Mouse (Mus musculus): Measurements from ENCODE around the gene Ankrd17. TPM values are rescaled to one million over a fixed set of nuclear protein-coding genes. Genes with fewer than 3 reads are reported as not detected.

Gene Ankrd17
- total RNA-seq, 2 experiments from 2014 or later, result 106 to 110 TPM

GRCm38 (mm10) chr5:90223534-90224381 is 142.6 kb downstream of the Ankrd17 start, which contains the start of gene Cox18:
TSS of gene Cox18 (minus strand) at chr5:90224001.
- DNase-seq (ENCODE audit: low spot score in 2 of 2), result peak; percentile 97 to 99

GRCm38 (mm10) chr5:90222937-90223336 is 143.4 kb downstream of the Ankrd17 start:
- DNase-seq (ENCODE audit: low spot score in 2 of 2), result no peak

GRCm38 (mm10) chr5:90217791-90218190 is 148.6 kb downstream of the Ankrd17 start:
- DNase-seq (ENCODE audit: low spot score in 2 of 2), result no peak

- DNase-seq (ENCODE audit: low spot score in 2 of 2), result no peak
These were observed 149.2 kb downstream of the Ankrd17 start for GRCm38 (mm10) chr5:90217226-90217625.

- no peak for DNase-seq (ENCODE audit: low spot score in 2 of 2)
These were observed 153.0 kb downstream of the Ankrd17 start for GRCm38 (mm10) chr5:90213356-90213755.

GRCm38 (mm10) chr5:90203168-90203567 is 163.2 kb downstream of the Ankrd17 start:
- peak in 1 of 2 experiments; percentile 63 for DNase-seq (ENCODE audit: low spot score in 2 of 2)

- DNase-seq (ENCODE audit: low spot score in 2 of 2), result no peak
These were observed 163.8 kb downstream of the Ankrd17 start for GRCm38 (mm10) chr5:90202447-90203117.

GRCm38 (mm10) chr5:90199922-90200632 is 166.3 kb downstream of the Ankrd17 start:
- no peak for DNase-seq (ENCODE audit: low spot score in 2 of 2)

- peak; percentile 58 to 78 for DNase-seq (ENCODE audit: low spot score in 2 of 2)
These were observed 171.5 kb downstream of the Ankrd17 start for GRCm38 (mm10) chr5:90194831-90195230.

GRCm38 (mm10) chr5:90182782-90183181 is 183.6 kb downstream of the Ankrd17 start:
- no peak for DNase-seq (ENCODE audit: low spot score in 2 of 2)

GRCm38 (mm10) chr5:90179094-90179493 is 187.3 kb downstream of the Ankrd17 start:
- DNase-seq (ENCODE audit: low spot score in 2 of 2), result no peak

GRCm38 (mm10) chr5:90178116-90178515 is 188.3 kb downstream of the Ankrd17 start:
- peak in 1 of 2 experiments; percentile 43 for DNase-seq (ENCODE audit: low spot score in 2 of 2)

Other genes with a start within 250 kb of the Ankrd17 start
- 10 to 100 TPM; 26.3 to 27.2 TPM for gene Cox18, start 142.6 kb downstream of the Ankrd17 start, total RNA-seq (2021)
- gene Gm9958, start 627 bp upstream of the Ankrd17 start, total RNA-seq (2021), result 1 to 10 TPM; 1.1 to 1.5 TPM
- gene Alb, start 94.3 kb upstream of the Ankrd17 start, total RNA-seq (2021), result not detected
- gene Afp, start 124.2 kb upstream of the Ankrd17 start, total RNA-seq (2021), result not detected
- gene Afm, start 152.4 kb upstream of the Ankrd17 start, total RNA-seq (2021), result not detected
- under 1 TPM in 1 of 2 experiments, not detected in 1; 0.19 TPM for gene 5830473C10Rik, start 194.5 kb upstream of the Ankrd17 start, total RNA-seq (2021)

Measured in layer of hippocampus, postnatal 14 days (tissue).